Mouse (Mus musculus) left cerebral cortex, adult 2 months (tissue): Measurements from ENCODE around the gene Satl1. TPM values are rescaled to one million over a fixed set of nuclear protein-coding genes. Genes with fewer than 3 reads are reported as not detected.
A peak's percentile ranks its signal among the peaks of the same experiment; 100 is the strongest.
"Not testable (repeated sequence)": the region's sequence is repeated elsewhere in the genome, so short reads cannot be mapped to it uniquely, and the experiment has no call there.

Experiments used
- DNase-seq, 2 experiments: peaks; one replicate each; pipeline ENCODE4 v3.0.0; 2021 to 2022; ENCODE audit warnings: low spot score in 2 of 2, mixed read lengths in 1 of 2; ENCODE audit errors: extremely low spot score in 1 of 2
- H3K27ac ChIP-seq: fragments of 200-600 bp; 2 replicates; pipeline ENCODE4 v1.8.1; 2022
- H3K4me3 ChIP-seq: fragments of 200-600 bp; 2 replicates; pipeline ENCODE4 v1.8.1; 2022
- CTCF ChIP-seq: fragments of 200-600 bp; IDR thresholded peaks from 2 replicates; pipeline ENCODE4 v1.8.1; 2022; ENCODE audit warnings: antibody characterized with exemption, mild to moderate bottlenecking, moderate library complexity
- intact Hi-C: fragments of 180-260 bp; cut with DNase I; formaldehyde crosslinking; loops from one replicate; pipeline ENCODE4 v1.15.1; 2025
- long read RNA-seq, 2 experiments: library from polyadenylated mRNA; stranded (forward); transcript quantifications; one replicate each; pipeline ENCODE4 v2.0.0; 2021; ENCODE audit warnings: borderline mapping rate in 2 of 2
- total RNA-seq, 2 experiments: library from RNA; stranded (reverse); gene quantifications; 2 replicates each; pipeline ENCODE4 v1.2.3; 2021

Satl1 gene
- total RNA-seq: not detected
- long read RNA-seq, experiment 1: 0 reads
- long read RNA-seq, experiment 2: 0 reads

GRCm38 (mm10) chrX:112406679-112407078 lies at the start of gene Satl1:
TSS of gene Satl1 (minus strand) at chrX:112406779.
- intact Hi-C loops: no loop called here
- no peak for TF ChIP-seq CTCF
- no peak for DNase-seq
- Histone ChIP-seq H3K4me3 (no peak within 1 kb of the TSS), H3K27ac (no peak within 1 kb of the TSS)

- H3K4me3 ChIP-seq: no peak overlapping the region
- no peak overlapping the region for H3K27ac ChIP-seq
- intact Hi-C loops: no loop called here
- no peak for DNase-seq
- no peak for TF ChIP-seq CTCF
Measured at GRCm38 (mm10) chrX:112438064-112438463, 31.5 kb upstream of the Satl1 start.

DNA sequence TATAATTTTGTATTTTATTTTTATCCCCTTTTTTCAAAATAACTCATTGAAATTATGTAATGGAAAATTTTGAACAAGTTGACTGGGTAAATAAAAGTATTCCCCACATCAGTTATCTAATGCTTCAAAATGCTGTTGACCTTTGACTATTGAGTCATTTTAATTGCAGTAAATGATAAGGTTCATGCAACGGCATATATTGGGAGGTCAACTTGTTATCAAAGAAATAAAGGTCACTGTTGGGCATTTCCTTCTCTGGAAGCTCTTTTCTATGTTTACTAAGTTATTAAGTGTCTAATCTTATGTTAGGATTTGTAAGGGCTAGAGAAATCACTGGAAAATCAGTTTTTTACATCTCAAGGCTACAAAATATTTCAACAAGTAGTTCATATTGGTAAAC lies 31.0 kb upstream of the Satl1 start:
- Histone ChIP-seq H3K27ac (no peak overlapping the region), H3K4me3 (no peak overlapping the region)
- no peak for TF ChIP-seq CTCF
- DNase-seq: no peak
- intact Hi-C loops: no loop called here

DNA sequence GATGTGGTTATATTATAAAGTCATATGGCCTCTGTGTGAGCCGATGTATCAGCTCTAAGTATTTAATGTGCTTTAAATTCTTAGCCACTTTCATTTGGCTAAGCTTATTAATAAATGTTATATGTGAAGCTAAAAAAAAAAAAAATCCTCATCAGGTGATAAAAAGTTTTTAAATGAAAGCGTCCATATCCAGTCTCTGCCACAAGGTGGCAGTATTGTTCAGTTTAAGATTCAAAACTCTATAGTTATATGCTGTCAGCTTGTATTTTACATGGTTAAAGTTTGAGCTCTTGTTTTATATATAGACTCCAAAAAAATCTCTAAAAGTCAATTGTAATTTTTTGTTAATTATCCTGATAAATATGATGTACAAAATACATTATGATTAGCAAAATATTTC lies 16.4 kb upstream of the Satl1 start:
- TF ChIP-seq CTCF: peak; percentile 74
- H3K4me3 ChIP-seq, H3K27ac ChIP-seq: not testable (repeated sequence)
- DNase-seq: peak in 1 of 2 experiments; percentile 7
- intact Hi-C loops: loop anchor here (5.0 kb wide), 1 partner anchor 479 kb away; no protein-coding TSS in a partner anchor

DNA sequence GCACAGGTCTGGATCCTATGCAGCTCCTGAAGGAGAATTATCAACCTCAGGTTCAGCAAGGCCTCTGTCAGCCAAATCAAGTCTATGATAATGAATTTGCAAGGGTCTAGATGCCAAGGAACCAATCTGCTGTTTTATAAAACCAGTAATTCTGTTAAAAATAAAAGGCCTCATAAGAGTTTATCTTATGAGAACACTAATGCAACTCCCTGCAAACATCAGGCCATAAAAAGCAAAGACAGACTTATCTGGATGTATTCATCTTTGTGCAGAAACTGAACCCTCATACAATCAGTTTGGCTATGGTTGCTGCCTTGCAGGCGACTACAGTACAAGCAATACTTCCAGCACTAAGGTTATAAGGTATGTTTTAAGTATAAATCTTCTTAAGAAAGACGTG lies 5.7 kb upstream of the Satl1 start:
- intact Hi-C loops: no loop called here
- no peak overlapping the region for H3K4me3 ChIP-seq
- no peak overlapping the region for H3K27ac ChIP-seq
- no peak for DNase-seq
- TF ChIP-seq CTCF: no peak

DNA sequence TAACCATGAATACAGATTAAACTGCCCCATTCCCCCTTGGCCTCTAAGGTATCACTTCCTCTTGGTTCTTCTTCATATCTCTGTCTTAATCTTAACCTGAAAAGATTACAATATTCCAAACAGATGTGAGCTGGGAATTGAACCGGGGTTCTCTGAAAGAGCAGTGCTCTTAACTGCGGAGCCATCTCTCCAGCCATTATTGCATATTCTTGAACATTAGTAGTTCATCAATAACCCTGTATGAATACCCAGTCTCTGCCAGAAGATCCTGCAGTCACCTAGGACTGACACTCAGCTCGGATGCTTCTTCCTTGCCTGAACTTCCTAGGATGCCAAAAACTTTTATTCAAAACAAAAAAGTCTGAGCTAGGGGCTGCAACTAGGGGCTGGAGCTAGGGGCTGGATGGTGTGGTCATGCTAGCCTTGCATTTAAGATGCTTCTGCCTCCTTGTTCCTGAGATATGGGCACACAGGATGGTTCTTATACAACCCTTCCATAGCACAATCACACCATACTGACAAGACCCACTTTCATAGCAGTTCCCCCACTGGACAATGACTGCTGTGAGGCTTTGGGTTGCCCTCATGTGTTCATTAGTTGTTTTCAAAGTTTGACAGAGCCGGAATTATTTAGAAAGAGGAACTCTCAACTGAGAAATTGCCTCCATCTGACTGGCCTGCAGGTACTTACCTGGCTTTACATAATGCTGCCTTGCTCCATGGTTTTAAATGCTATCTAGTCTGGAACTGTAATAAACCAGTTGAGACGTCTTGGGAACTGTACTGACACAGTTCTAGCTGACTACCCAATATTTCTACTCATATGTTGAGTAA lies 35.8 kb downstream of the Satl1 start:
- peak; percentile 17 to 39 for DNase-seq
- intact Hi-C loops: not testable (repeated sequence)

DNA sequence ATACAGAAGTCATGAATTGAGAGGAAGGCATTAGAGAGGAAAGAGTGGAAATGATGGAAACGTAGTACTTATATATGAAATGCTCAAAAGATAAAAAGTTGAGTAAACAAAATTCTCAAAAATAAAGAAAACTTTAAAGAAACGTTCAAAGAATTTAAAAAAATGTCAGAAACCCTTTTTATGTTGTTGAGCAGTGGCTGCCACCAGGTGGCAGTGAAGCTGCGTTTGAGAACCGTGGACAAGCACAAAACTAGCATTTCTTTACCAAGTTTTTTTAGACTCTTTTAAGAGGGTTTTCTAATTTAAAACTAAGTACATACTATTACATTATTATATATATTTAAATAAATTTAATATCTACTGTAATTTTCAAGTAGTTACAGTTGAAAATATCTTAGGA lies 38.2 kb downstream of the Satl1 start:
- intact Hi-C loops: loop anchor here (5.0 kb wide), 1 partner anchor 534 kb away; no protein-coding TSS in a partner anchor
- TF ChIP-seq CTCF: peak; percentile 67
- no peak overlapping the region for H3K27ac ChIP-seq
- H3K4me3 ChIP-seq: no peak overlapping the region
- DNase-seq: no peak

More for the DNA sequence above, 35.8 kb downstream of the Satl1 start:
- not testable (repeated sequence) for H3K27ac ChIP-seq, H3K4me3 ChIP-seq

DNA sequence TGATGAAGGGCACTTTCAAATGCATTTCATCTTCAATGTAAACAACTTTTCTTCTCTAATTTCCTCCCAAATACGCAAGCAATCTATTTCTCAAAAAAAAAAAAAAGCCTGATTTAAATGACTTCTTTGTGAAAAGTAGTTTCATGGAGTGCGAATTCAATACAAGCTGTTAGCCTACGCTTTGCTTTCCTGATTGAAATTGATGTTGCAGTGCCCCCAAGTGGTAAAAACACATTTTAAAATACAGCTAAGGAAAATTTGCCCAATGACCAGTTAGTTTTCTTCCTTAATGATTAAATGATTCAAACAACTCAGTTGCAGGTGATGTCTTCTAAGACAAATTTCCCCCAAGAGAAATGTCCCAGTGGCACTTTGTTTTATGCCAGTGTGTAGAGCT lies 58.2 kb downstream of the Satl1 start:
- intact Hi-C loops: loop anchor here (5.0 to 10.0 kb wide), 2 partner anchors 434 to 1151 kb away; no protein-coding TSS in a partner anchor
- TF ChIP-seq CTCF: peak; percentile 62
- Histone ChIP-seq H3K27ac (no peak overlapping the region), H3K4me3 (no peak overlapping the region)
- peak in 1 of 2 experiments; percentile 9 for DNase-seq

DNA sequence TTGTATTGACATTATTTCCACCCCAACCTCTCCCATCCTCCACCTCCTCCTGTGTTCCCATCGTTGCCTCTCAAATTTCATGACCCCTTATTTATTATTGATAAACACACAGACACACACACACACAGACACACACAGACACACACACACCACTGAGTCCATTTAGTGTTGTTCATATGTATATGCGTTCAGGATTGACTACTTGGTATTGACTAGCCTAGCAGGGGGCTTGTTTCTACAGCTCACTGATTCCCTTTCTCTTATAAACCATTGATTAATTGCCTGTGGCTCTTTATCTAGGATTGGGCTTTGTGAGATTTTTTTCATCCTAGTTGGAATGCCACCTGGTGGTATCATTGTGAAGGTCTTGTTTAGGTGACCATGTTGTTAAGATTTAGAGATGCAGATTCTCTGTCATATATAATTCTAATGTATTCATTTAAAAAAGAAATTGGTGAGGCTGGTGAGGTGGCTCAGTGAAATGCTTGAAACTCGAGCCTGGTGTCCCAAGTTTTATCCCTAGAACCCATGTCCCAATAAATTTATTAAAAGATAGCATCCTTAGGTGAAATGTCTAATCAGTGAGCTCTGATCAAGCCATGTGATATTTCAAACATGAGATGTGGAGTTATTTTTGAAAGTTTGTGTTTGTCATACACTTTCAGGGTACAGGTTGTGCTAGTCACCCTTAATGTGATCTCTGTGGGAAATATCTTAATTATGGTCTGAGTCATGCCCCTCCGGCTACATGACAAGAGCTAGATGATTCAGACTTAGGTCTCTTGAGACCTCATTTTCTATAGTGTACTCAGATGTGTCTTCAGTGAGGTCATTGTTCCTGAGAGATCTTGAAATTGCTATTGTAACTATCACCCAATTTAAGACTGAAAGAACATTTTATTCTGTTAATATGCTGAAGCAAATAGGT lies 58.8 kb downstream of the Satl1 start:
- no peak overlapping the region for H3K4me3 ChIP-seq
- no peak overlapping the region for H3K27ac ChIP-seq
- no peak for DNase-seq
- TF ChIP-seq CTCF: peak; percentile 32
- intact Hi-C loops: loop anchor here (5.0 to 10.0 kb wide), 2 partner anchors 433 to 1150 kb away; no protein-coding TSS in a partner anchor

GRCm38 (mm10) chrX:112339486-112339885 lies 67.1 kb downstream of the Satl1 start:
- Histone ChIP-seq H3K27ac (no peak overlapping the region), H3K4me3 (no peak overlapping the region)
- no peak for DNase-seq
- TF ChIP-seq CTCF: no peak
- intact Hi-C loops: no loop called here

Other genes starting within 250 kb of the Satl1 start
- gene 4933403O08Rik, start 167.7 kb downstream of the Satl1 start, total RNA-seq: under 1 TPM in 1 of 2 experiments, not detected in 1; 0.35 TPM
- 1 to 10 TPM; 4.9 to 6.0 TPM for gene Apool, start 95.4 kb downstream of the Satl1 start, total RNA-seq
- not detected for gene 2010106E10Rik, start 88.5 kb upstream of the Satl1 start, total RNA-seq
- 10 to 100 TPM; 10.5 to 12.0 TPM for gene Zfp711, start 193.7 kb upstream of the Satl1 start, total RNA-seq